In genomic region chr19:55414050-55414449, GRCm38 (mm10) we compare ENCODE assay signal across 9 mouse cellular contexts.
DNase-seq lines count a peak whose midpoint lies in the region; ATAC-seq and TF ChIP-seq lines count a peak whose summit lies in the region.
"Had no signal": no experiment of that assay in that cellular context is flagged by ENCODE, and none has a peak within 500 bp of the region (broad histone marks: within the 10 kb centered on the region; RNA-seq: fewer than 3 reads in every experiment).

No protein-coding gene starts in this region.

- DNase-seq in cerebellum, postnatal 10 days = peak; percentile 77 to 78
- no peak for DNase-seq in cerebellum, adult 9-11 months
- peak in 1 of 2 experiments; percentile 12 for DNase-seq in spleen, adult 2 months (ENCODE audit: low read depth in 1 of 2, low spot score in 2 of 2)
- no peak for DNase-seq in spleen, adult 12 weeks (ENCODE audit: low spot score)
- peak; percentile 54 for DNase-seq in embryo, embryonic 11.5 days (ENCODE audit: low read depth, low spot score)
- DNase-seq in hindbrain, embryonic 14.5 days (ENCODE audit: low spot score) = peak; percentile 80
- DNase-seq in lung, embryonic 14.5 days = peak; percentile 81
- DNase-seq in right cerebral cortex, postnatal 14 days = peak; percentile 66

- H3K36me3 ChIP-seq in spleen, adult 2 months (ENCODE audit: control insufficient read depth, insufficient read depth, low read length) = no peaks in the 10 kb centered on the region
- no peaks in the 10 kb centered on the region for H3K36me3 ChIP-seq in hindbrain, embryonic 14.5 days (replicated peaks; ENCODE audit: control insufficient read depth, insufficient read depth)
- H3K36me3 ChIP-seq in lung, embryonic 14.5 days (ENCODE audit: insufficient read depth) = no peaks in the 10 kb centered on the region

- peak; percentile 49; the same call in 1 of the 2 replicates for TF ChIP-seq CTCF in spleen, adult 2 months (IDR thresholded peaks at IDR 0.05; ENCODE audit: extremely low read depth, insufficient read depth, insufficient read length, insufficient replicate concordance)
- peak; percentile 78 for TF ChIP-seq CTCF in lung, embryonic 14.5 days (IDR thresholded peaks at IDR 0.05; ENCODE audit: low read depth)

- H3K4me3 ChIP-seq in spleen, adult 2 months (ENCODE audit: extremely low read depth, insufficient read depth, insufficient read length) = no peak overlapping the region
- H3K4me3 ChIP-seq in hindbrain, embryonic 14.5 days (replicated peaks; ENCODE audit: low read length) = no peak overlapping the region
- no peak overlapping the region for H3K4me3 ChIP-seq in lung, embryonic 14.5 days (ENCODE audit: low read depth, low read length)
- H3K4me3 ChIP-seq: liver, embryonic 15.5 days had no signal

- H3K4me1 ChIP-seq in spleen, adult 2 months (ENCODE audit: control insufficient read depth, insufficient read depth, insufficient read length) = no peaks in the 10 kb centered on the region
- no peaks in the 10 kb centered on the region for H3K4me1 ChIP-seq in hindbrain, embryonic 14.5 days (replicated peaks; ENCODE audit: control insufficient read depth, insufficient read depth, low read length)
- peaks cover 7% of the 10 kb centered on the region; the same call in 1 of the 2 replicates for H3K4me1 ChIP-seq in lung, embryonic 14.5 days (ENCODE audit: insufficient read depth)
- H3K4me1 ChIP-seq: liver, embryonic 15.5 days had no signal

- no peaks in the 10 kb centered on the region for H3K27me3 ChIP-seq in spleen, adult 2 months (ENCODE audit: control insufficient read depth, insufficient read depth, low read length)
- no peaks in the 10 kb centered on the region for H3K27me3 ChIP-seq in hindbrain, embryonic 14.5 days (ENCODE audit: control insufficient read depth, insufficient read depth, low read length)
- no peaks in the 10 kb centered on the region for H3K27me3 ChIP-seq in lung, embryonic 14.5 days (ENCODE audit: insufficient read depth, low read length)
- H3K27me3 ChIP-seq: liver, embryonic 15.5 days had no signal

- no peak overlapping the region for H3K27ac ChIP-seq in spleen, adult 2 months (ENCODE audit: insufficient read depth, low read length)
- no peak overlapping the region for H3K27ac ChIP-seq in hindbrain, embryonic 14.5 days
- H3K27ac ChIP-seq in lung, embryonic 14.5 days (ENCODE audit: low read depth) = no peak overlapping the region
- H3K27ac ChIP-seq: liver, embryonic 15.5 days had no signal

- WGBS in spleen, adult 2 months = 60% methylated on average over 8 of the region's 8 CpGs
- WGBS in hindbrain, embryonic 14.5 days = 41% methylated on average over 8 of the region's 8 CpGs
- WGBS in lung, embryonic 14.5 days = 38% methylated on average over 8 of the region's 8 CpGs

- no peak for ATAC-seq in hindbrain, embryonic 14.5 days (ENCODE audit: low FRiP score)
- ATAC-seq in lung, embryonic 14.5 days (ENCODE audit: insufficient read depth) = no peak

- no peak for TF ChIP-seq POLR2A in spleen, adult 2 months (IDR thresholded peaks at IDR 0.05; ENCODE audit: low read depth, low read length)

- no peak overlapping the region for H3K4me2 ChIP-seq in hindbrain, embryonic 14.5 days (replicated peaks)
- H3K4me2 ChIP-seq in lung, embryonic 14.5 days = no peak overlapping the region
- H3K4me2 ChIP-seq: liver, embryonic 15.5 days had no signal

- H3K9ac ChIP-seq in hindbrain, embryonic 14.5 days = no peak overlapping the region
- no peak overlapping the region for H3K9ac ChIP-seq in lung, embryonic 14.5 days
- H3K9ac ChIP-seq: liver, embryonic 15.5 days had no signal

- no peaks in the 10 kb centered on the region for H3K9me3 ChIP-seq in hindbrain, embryonic 14.5 days (ENCODE audit: control insufficient read depth, low read length)
- no peaks in the 10 kb centered on the region for H3K9me3 ChIP-seq in lung, embryonic 14.5 days (ENCODE audit: low read depth, low read length)
- H3K9me3 ChIP-seq: liver, embryonic 15.5 days had no signal

Comparison
In these comparisons a context has a peak if more than half of its experiments do, and no peak if none do; other contexts are left out.
1. DNase-seq: peak in cerebellum, postnatal 10 days (2 of 2), embryo, embryonic 11.5 days (single experiment), hindbrain, embryonic 14.5 days (single experiment), lung, embryonic 14.5 days (single experiment) and right cerebral cortex, postnatal 14 days (single experiment); none in cerebellum, adult 9-11 months (single experiment) and spleen, adult 12 weeks (single experiment).